Mouse (Mus musculus): ENCODE results near the gene Vmn1r202.
"Not testable (repeated sequence)": the region's sequence is repeated elsewhere in the genome, so short reads cannot be mapped to it uniquely, and the experiment has no call there.

The Vmn1r202 gene

DNA sequence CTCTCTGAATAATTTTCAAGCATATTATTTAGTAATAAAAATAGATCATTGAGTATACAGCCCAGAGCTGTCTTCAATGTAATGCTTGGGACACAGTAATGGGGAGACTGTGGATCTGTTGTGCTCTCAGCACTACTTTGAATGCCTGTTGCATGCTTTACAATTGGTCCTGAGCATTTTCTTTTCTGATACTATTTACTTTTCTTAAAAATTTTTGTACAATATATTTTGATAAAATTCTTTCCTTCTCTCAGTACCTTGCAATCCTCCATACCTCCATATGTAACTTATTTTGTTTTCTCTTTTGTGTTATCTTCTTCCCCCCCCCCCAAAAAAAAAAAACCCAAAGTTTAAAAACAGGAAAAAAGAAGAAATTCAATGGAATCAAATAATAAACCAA, at the start of gene Vmn1r202:
TSS of gene Vmn1r202 (minus strand) at position 101 of the 400 bp plus-strand sequence.
- DNase-seq (ENCODE audit: low read depth) = no peak

DNA sequence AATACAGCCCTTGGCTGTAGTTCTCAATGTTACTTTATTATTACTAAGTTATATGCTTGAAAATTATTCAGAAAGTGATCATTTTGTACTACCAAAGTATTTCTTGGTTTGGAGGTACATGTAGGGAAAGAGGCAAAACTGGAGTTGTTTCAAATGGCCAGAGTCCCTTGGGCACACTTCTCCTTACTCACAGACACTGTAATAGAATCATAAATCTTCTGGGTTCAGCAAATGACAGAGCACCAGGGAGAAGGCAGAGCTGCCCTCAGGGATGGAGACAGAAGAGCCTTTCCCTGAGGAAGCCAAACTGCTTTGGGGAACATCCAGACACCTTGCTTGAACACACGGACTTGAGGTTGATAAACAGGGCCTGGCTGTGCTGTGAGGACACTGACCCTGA, 47.7 kb upstream of the Vmn1r202 start, which contains the start of gene Vmn1r204:
TSS of gene Vmn1r204 (plus strand) at position 301 of the 400 bp plus-strand sequence.
- not testable (repeated sequence) for DNase-seq (ENCODE audit: low read depth)

DNA sequence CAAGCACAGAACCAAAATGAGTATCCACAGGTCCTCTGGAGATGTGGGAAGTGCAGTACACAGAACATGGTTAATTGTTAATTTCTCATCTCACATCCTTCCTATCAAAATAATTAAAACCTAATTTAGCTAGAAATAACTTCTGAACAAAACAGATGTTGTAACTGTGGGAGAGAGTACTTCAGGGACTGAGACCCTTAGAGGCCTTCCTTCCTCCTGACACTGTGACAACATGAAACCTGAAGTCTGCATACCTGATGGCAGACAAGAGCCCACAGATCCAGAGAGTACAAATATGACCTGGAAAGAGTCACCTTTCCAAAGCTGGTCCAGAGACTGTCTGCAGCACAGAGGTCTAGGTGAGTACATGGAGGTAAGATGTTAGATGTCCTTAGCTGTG, 12.6 kb upstream of the Vmn1r202 start, which contains the start of gene Vmn1r203:
TSS of gene Vmn1r203 (plus strand) at position 301 of the 400 bp plus-strand sequence.
- no peak for DNase-seq (ENCODE audit: low read depth)

DNA sequence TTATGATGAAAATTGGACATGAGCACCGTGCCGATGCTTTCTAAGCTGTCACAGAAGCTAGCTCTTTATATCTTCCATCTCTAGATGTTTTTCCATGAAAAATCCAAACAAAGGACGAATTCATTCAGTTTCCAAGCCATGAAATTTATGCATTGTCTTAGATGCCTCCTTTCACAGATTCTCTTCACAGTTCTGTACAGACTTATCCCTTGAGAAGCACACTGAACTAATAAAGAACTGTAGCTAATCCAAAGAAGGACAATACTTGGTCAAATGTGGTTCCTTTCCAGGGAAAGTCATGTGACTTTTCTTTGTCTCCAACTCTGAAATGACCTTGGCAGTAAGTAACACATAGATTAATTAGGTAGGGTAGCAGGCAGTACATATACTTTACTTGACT, 2.8 kb downstream of the Vmn1r202 start:
- no peak for DNase-seq (ENCODE audit: low read depth)

DNA sequence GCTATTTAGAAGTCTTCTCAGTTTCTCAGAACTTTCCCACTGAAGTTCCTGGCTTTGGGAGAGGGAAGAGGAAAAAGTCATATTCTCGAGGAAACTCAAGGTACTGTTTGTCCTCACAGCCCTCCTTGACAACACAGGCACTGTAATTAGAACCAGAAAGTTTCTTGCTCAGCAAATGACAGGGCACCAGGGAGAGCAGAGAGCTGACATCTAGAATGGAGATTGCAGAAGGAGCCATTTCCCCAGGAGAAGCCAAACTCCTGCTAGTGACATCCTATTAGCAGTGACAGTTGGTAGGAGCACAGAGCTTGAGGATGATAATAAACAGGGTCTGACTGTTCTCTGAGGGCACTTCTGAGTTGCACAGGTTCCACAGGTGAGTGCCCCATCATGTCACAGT, 33.6 kb downstream of the Vmn1r202 start, which contains the start of gene Vmn1r201:
TSS of gene Vmn1r201 (plus strand) at position 301 of the 400 bp plus-strand sequence.
- DNase-seq (ENCODE audit: low read depth) = no peak

DNA sequence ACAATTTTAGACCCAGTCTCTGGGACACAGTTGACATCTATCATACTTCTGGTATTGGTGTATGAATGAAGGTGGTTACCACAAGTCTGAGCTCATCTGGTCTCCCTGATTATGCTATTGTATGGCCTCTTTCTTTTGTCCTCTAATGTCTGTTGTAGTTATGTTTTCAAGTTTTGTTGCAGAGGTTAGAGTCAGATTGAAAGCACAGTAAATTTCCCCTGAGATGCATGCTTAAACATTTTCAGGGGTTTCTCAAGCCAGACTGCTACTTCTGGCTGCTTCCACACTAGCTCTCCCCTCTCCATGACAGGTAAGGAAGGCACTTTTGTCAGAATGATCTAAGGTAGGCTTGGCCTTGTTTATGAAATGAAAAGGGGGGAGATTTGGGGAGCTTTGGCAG, 50.0 kb downstream of the Vmn1r202 start:
- no peak for DNase-seq (ENCODE audit: low read depth)

Data from fibroblast of lung, adult 2 months (primary cell).